Mouse (Mus musculus): Measurements from ENCODE around the gene Tcp10c. TPM values are rescaled to one million over a fixed set of nuclear protein-coding genes. Genes with fewer than 3 reads are reported as not detected.
"Not testable (repeated sequence)": the region's sequence is repeated elsewhere in the genome, so short reads cannot be mapped to it uniquely, and the experiment has no call there.

Tcp10c gene
- polyA plus RNA-seq, 1 experiment, result not detected

DNA sequence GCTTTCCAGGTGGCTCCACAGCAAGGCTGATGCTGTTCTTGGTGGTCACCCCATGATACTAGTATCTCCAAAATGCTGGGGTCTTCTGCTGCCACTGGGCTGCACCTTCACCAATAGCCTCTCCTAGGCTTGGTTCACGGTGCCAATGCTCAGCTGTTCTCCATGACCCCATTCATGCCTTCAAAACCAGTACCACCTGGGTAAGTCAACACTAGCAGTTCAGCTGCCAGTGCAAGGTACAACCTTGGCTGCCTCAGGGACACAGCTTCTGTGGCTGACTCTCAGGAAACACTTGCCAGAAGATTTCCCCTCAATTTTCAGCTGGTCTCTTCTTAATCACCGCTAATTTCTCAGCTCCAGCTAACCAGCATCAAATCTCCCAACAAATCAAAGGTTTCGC is 24.0 kb downstream of the Tcp10c start:
- not testable (repeated sequence) for H3K4me1 ChIP-seq (ENCODE audit: control insufficient read depth, insufficient read depth, insufficient read length, low read length); H3K36me3 ChIP-seq (ENCODE audit: control insufficient read depth, insufficient read depth, low read length); H3K27ac ChIP-seq (ENCODE audit: insufficient read depth, low read depth, low read length); H3K4me3 ChIP-seq (ENCODE audit: low read depth, low read length); H3K27me3 ChIP-seq (ENCODE audit: control insufficient read depth, insufficient read depth, low read length)
- 83% methylated on average over 3 of the region's 3 CpGs for WGBS

DNA sequence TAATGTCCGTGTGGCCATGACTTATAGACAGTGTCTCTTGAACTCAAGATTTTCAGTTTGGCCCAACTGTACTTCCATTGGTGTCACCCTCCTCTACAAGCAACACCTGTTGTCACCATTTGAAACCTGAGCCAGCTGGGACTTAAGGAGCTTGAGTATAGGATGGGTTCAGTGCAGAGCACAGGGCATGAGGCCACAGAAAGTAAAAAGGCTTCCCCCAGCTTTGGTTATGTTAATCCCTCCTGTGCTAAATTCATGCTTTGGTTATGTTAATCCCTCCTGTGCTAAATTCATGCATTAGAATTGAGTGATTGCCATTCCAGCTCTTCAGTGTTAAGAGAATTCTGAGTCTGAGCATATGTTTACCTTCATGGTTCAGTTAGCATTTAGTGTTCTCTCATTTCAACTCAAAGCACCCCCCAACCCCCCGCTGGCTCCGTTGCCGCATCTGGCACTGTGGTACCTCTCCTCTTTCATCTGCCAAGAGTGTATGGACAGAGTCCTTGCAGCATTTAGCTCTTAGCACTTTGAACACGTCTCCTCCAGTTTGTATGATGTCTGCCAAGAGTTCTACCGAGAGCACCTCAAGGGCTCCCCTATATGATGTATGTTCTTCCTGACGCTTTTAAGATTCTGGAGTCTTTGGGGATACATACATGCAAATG is 25.7 kb downstream of the Tcp10c start:
- H3K36me3 ChIP-seq (ENCODE audit: control insufficient read depth, insufficient read depth, low read length); H3K27me3 ChIP-seq (ENCODE audit: control insufficient read depth, insufficient read depth, low read length); H3K4me3 ChIP-seq (ENCODE audit: low read depth, low read length); H3K4me1 ChIP-seq (ENCODE audit: control insufficient read depth, insufficient read depth, insufficient read length, low read length); H3K27ac ChIP-seq (ENCODE audit: insufficient read depth, low read depth, low read length): not testable (repeated sequence)
- 86% methylated on average over 7 of the region's 7 CpGs for WGBS

DNA sequence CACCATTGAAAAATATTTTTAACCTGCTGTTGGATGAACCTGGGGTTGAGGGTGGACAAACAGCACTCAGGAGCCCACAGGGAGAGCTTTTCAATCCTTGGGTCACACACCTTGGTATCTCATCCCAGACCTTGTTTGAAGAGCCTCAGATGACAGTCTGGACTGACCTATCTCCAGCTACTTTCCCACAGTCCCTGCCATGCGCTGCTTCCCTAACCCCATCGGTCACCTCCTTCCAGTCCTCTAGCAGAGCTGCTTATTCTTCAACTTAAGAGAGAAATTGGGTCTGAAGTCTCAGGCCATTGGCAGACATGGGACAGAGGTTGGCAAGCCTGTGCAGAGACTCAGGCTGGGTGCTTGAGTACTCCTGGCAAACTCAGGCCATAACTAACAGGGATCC is 26.9 kb downstream of the Tcp10c start:
- not testable (repeated sequence) for H3K4me1 ChIP-seq (ENCODE audit: control insufficient read depth, insufficient read depth, insufficient read length, low read length); H3K27me3 ChIP-seq (ENCODE audit: control insufficient read depth, insufficient read depth, low read length); H3K36me3 ChIP-seq (ENCODE audit: control insufficient read depth, insufficient read depth, low read length); H3K27ac ChIP-seq (ENCODE audit: insufficient read depth, low read depth, low read length); H3K4me3 ChIP-seq (ENCODE audit: low read depth, low read length)
- 90% methylated on average over 2 of the region's 2 CpGs for WGBS

DNA sequence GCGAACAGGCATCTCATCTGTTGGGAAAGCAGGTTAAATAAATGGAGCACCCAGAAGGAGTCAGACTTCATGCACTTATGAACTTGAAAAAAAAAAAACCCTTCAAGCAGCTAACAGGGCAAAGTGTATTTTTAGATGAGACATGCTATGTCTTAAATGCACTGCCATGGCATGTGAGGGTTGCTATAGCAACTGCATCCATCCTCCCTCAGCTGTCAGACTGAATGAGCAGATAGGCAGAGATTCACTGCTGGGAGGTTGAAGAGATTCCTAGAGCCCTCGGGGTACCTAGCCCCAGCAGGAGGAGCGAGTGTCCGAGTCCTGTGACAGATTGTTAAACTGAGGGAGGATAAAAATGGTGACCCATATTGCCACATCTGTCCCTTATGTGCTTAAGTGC is 36.6 kb downstream of the Tcp10c start:
- not testable (repeated sequence) for H3K4me1 ChIP-seq (ENCODE audit: control insufficient read depth, insufficient read depth, insufficient read length, low read length); H3K4me3 ChIP-seq (ENCODE audit: low read depth, low read length); H3K27me3 ChIP-seq (ENCODE audit: control insufficient read depth, insufficient read depth, low read length); H3K27ac ChIP-seq (ENCODE audit: insufficient read depth, low read depth, low read length); H3K36me3 ChIP-seq (ENCODE audit: control insufficient read depth, insufficient read depth, low read length)
- 74% methylated on average over 1 of the region's 4 CpGs for WGBS

DNA sequence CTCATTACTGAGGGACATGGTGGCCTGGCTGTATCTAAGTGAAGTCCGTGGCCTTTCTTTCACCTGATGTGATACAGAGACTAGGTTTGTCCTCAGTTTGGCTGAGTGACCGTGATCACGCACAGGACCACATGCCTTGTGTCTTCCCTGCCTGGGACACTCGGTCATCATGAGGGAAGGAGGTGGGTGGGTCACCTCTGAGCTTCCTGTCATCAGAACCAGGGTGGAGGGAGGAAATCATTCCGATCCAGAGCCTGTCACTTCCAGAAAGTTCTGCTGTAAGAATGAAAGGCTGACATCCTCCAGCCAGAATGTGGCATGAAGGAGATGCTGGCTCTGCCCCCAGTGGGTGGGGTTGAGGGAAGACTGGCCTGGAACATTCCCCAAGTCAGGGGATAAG is 45.6 kb downstream of the Tcp10c start:
- WGBS, result 88% methylated on average over 4 of the region's 5 CpGs
- not testable (repeated sequence) for H3K4me1 ChIP-seq (ENCODE audit: control insufficient read depth, insufficient read depth, insufficient read length, low read length); H3K27me3 ChIP-seq (ENCODE audit: control insufficient read depth, insufficient read depth, low read length); H3K36me3 ChIP-seq (ENCODE audit: control insufficient read depth, insufficient read depth, low read length); H3K4me3 ChIP-seq (ENCODE audit: low read depth, low read length); H3K27ac ChIP-seq (ENCODE audit: insufficient read depth, low read depth, low read length)

DNA sequence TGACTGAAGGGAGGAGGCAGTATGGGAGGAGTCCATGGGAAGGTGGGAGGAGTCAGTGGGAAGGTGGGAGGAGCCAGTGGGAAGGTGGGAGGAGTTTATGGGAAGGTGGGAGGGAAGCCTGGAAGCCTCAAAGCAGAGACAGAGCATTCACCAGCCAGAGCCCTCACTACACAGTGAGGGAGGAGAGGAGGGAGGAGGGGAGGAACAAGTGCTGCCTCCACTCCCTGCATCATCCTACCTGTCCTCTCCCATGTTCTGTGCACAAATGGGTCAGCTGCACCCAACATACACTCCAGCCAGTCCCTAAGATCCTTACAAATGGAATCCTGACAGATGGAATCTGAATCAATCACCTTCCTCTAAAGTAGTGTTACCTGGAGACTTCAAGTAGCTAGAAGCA is 47.7 kb downstream of the Tcp10c start:
- not testable (repeated sequence) for H3K4me1 ChIP-seq (ENCODE audit: control insufficient read depth, insufficient read depth, insufficient read length, low read length); H3K27me3 ChIP-seq (ENCODE audit: control insufficient read depth, insufficient read depth, low read length)

DNA sequence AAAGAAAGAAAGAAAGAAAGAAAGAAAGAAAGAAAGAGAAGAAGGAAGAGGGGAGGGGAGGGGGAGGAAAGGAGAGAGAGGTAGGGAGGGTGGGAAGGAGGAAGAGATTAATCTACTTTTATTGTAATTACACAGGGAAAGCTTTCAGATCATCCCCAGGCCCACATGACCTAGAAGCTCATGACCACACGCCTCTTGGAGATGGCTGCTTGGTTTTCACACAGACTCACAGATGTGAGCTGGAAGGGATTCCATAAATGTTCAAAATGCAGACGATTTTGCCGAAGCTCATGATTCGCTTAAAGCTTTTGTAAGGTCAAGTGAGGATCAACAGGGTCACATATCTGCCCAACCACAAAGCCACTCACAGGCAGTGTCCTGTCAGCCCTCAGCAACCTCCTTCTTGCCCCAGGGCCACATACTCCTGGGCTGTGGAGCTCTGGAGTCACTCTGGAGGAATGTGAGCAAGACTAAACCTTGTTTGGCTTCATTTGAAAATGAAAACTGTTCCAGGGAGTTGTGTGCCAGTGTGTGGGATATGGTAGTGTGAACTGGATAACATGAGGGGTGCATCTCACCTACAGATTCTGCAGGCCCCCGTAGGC is 49.3 kb downstream of the Tcp10c start:
- 77% methylated on average over 5 of the region's 5 CpGs for WGBS
- H3K27ac ChIP-seq (ENCODE audit: insufficient read depth, low read depth, low read length); H3K36me3 ChIP-seq (ENCODE audit: control insufficient read depth, insufficient read depth, low read length): not testable (repeated sequence)

More for the DNA sequence above, 47.7 kb downstream of the Tcp10c start:
- H3K36me3 ChIP-seq (ENCODE audit: control insufficient read depth, insufficient read depth, low read length); H3K27ac ChIP-seq (ENCODE audit: insufficient read depth, low read depth, low read length); H3K4me3 ChIP-seq (ENCODE audit: low read depth, low read length): not testable (repeated sequence)

DNA sequence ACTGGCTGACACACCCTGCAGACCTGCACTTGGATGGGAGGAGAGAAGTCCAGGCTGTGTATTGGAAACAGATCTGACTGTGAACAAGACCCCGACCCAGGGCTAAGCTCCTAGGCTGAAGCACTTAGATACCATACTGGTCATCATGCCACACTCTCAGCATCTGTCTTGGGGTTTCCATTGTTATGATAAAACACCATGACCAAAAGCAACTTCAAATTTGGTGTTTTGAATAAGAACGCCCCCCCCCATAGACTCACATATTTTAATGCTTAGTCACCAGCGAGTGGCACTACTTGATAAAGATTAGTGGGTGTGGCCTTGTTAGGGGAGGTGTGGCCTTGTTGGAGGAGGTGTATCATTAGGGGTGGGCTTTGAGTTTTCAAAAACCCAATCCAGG is 51.7 kb downstream of the Tcp10c start:
- not testable (repeated sequence) for H3K4me1 ChIP-seq (ENCODE audit: control insufficient read depth, insufficient read depth, insufficient read length, low read length); H3K27ac ChIP-seq (ENCODE audit: insufficient read depth, low read depth, low read length); H3K36me3 ChIP-seq (ENCODE audit: control insufficient read depth, insufficient read depth, low read length); H3K4me3 ChIP-seq (ENCODE audit: low read depth, low read length); H3K27me3 ChIP-seq (ENCODE audit: control insufficient read depth, insufficient read depth, low read length)
- WGBS, result 77% methylated on average over 3 of the region's 3 CpGs

More for the DNA sequence above, 49.3 kb downstream of the Tcp10c start:
- H3K4me3 ChIP-seq (ENCODE audit: low read depth, low read length); H3K27me3 ChIP-seq (ENCODE audit: control insufficient read depth, insufficient read depth, low read length); H3K4me1 ChIP-seq (ENCODE audit: control insufficient read depth, insufficient read depth, insufficient read length, low read length): not testable (repeated sequence)

DNA sequence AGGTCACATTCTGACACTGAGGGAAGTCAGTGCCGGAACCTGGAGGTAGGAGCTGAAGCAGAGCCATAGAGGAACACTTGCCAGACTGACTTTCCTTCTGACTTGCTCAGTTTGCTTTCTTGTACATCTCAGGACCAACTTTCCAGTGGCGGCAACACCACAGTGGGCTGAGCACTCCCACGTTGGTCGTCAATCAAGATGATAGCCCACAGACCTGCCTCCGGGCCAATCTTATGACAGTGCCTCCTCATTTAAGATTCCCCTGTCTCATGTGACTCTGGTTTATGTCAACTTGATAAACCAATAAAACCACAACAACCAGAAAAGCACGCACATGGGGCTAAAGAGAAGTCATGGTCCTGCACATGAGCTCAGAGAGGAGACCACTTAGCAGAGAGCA is 52.3 kb downstream of the Tcp10c start:
- H3K36me3 ChIP-seq (ENCODE audit: control insufficient read depth, insufficient read depth, low read length), result not testable (repeated sequence)
- WGBS, result 88% methylated on average over 6 of the region's 6 CpGs

DNA sequence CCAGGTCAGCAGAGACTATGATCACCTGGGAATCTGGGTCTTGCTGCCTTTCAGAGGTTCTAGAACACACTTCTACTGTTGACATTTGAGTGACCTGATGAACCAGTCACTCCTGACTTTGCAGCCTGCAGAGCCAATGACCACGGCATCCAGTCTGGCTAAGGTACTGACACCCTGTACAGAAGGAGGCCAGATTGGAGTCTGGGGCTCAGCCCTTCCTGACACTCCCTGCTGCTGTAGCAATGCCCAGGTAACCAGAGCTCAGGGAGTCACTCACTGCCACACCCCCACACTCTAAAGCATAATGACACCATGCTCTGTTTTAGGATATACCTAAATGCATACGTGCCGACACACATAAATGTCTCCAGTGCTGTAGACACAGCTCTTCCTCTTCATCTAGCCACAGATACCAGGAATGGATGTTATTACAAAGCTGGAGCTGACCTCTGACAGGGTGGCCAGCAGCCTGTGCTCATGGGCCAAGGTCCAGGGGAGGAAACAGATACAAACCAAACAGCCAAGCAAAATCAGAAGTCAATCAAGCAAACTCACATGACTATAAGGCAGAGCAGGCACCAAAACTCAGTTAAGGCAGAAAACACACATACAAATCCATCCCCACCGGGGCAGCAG is 53.4 kb downstream of the Tcp10c start:
- H3K4me3 ChIP-seq (ENCODE audit: low read depth, low read length); H3K27ac ChIP-seq (ENCODE audit: insufficient read depth, low read depth, low read length); H3K27me3 ChIP-seq (ENCODE audit: control insufficient read depth, insufficient read depth, low read length); H3K36me3 ChIP-seq (ENCODE audit: control insufficient read depth, insufficient read depth, low read length); H3K4me1 ChIP-seq (ENCODE audit: control insufficient read depth, insufficient read depth, insufficient read length, low read length): not testable (repeated sequence)
- 94% methylated on average over 3 of the region's 4 CpGs for WGBS

More for the DNA sequence above, 52.3 kb downstream of the Tcp10c start:
- H3K27me3 ChIP-seq (ENCODE audit: control insufficient read depth, insufficient read depth, low read length); H3K4me1 ChIP-seq (ENCODE audit: control insufficient read depth, insufficient read depth, insufficient read length, low read length); H3K27ac ChIP-seq (ENCODE audit: insufficient read depth, low read depth, low read length); H3K4me3 ChIP-seq (ENCODE audit: low read depth, low read length): not testable (repeated sequence)

DNA sequence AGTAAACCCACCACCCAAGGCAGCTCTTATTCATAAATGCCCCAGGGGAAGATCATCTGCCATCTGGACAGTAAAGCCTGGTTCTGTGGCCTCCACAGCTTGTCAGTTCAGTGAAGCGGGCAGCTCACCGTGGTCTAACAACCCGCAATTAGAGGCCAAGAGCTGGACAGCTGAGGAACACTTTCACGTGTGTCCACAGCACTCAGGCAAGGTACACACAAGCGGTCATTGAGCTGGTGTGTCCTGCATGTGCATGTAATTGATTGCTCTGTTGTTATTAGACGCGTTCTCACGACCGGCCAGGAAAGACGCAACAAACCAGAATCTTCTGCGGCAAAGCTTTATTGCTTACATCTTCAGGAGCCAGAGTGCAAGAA is 53.9 kb downstream of the Tcp10c start:
- not testable (repeated sequence) for H3K27ac ChIP-seq (ENCODE audit: insufficient read depth, low read depth, low read length); H3K27me3 ChIP-seq (ENCODE audit: control insufficient read depth, insufficient read depth, low read length); H3K4me3 ChIP-seq (ENCODE audit: low read depth, low read length); H3K36me3 ChIP-seq (ENCODE audit: control insufficient read depth, insufficient read depth, low read length); H3K4me1 ChIP-seq (ENCODE audit: control insufficient read depth, insufficient read depth, insufficient read length, low read length)
- WGBS, result 93% methylated on average over 11 of the region's 11 CpGs

Data from small intestine, adult 2 months (tissue).